Mouse (Mus musculus) embryonic facial prominence, embryonic 10.5 days (tissue): ENCODE results near the gene Krtap2-4. TPM values are rescaled to one million over a fixed set of nuclear protein-coding genes. Genes with fewer than 3 reads are reported as not detected.
"Not testable (repeated sequence)": the region's sequence is repeated elsewhere in the genome, so short reads cannot be mapped to it uniquely, and the experiment has no call there.

Experiments
- DNase-seq: peaks from one replicate; pipeline ENCODE4 v3.0.0-alpha.2; 2017; ENCODE audit warnings: low spot score
- H3K27ac ChIP-seq: fragments of 300-500 bp; sonication (generic); replicated peaks from 2 replicates; pipeline ENCODE4 v1.5.1; 2016; ENCODE audit warnings: mild to moderate bottlenecking
- H3K27me3 ChIP-seq: fragments of 300-500 bp; sonication (generic); replicated peaks from 2 replicates; pipeline ENCODE4 v1.6.1; 2016; ENCODE audit warnings: low read depth, mild to moderate bottlenecking; ENCODE audit not compliant: poor library complexity, severe bottlenecking
- H3K36me3 ChIP-seq: fragments of 300-500 bp; sonication (generic); replicated peaks from 2 replicates; pipeline ENCODE4 v1.6.1; 2016; ENCODE audit warnings: mild to moderate bottlenecking, moderate library complexity
- H3K4me1 ChIP-seq: fragments of 300-500 bp; sonication (generic); 2 replicates; pipeline ENCODE4 v1.6.1; 2016
- H3K4me3 ChIP-seq: fragments of 300-500 bp; sonication (generic); 2 replicates; pipeline ENCODE4 v1.5.1; 2016; ENCODE audit warnings: mild to moderate bottlenecking, moderate library complexity
- H3K9me3 ChIP-seq: fragments of 300-500 bp; sonication (generic); 2 replicates; pipeline ENCODE4 v1.6.1; 2016; ENCODE audit warnings: mild to moderate bottlenecking
- WGBS: fragments of 180-500 bp; shearing (Covaris S2); methylation state at CpG from one replicate; pipeline ENCODE4 v1.1.7; 2016; 5-methylcytosine and 5-hydroxymethylcytosine counted together
- polyA plus RNA-seq: library from polyadenylated mRNA; unstranded; fragments of >200 nt; fragmentation: Nextera tagmentation; extraction: Ambion mirVana; gene quantifications from 2 replicates; pipeline ENCODE4 v1.2.1, GENCODE M21; 2016

Krtap2-4 gene
- polyA plus RNA-seq, result not detected in 2 replicates

- Histone ChIP-seq H3K27me3 (no peaks in the 10 kb centered on the region), H3K4me3 (no peak within 1 kb of the TSS), H3K9me3 (no peaks in the 10 kb centered on the region), H3K36me3 (no peaks in the 10 kb centered on the region), H3K27ac (no peak within 1 kb of the TSS), H3K4me1 (no peaks in the 10 kb centered on the region)
- DNase-seq, result no peak
- 80% methylated on average over 3 of the region's 3 CpGs for WGBS
These were observed at the start of gene Krtap2-4 for GRCm38 (mm10) chr11:99614796-99615363. TSS of gene Krtap2-4 (minus strand) at chr11:99614846.

GRCm38 (mm10) chr11:99662802-99663201, 48.2 kb upstream of the Krtap2-4 start:
- no peak overlapping the region for H3K4me3 ChIP-seq
- H3K36me3 ChIP-seq, result no peaks in the 10 kb centered on the region
- no peaks in the 10 kb centered on the region for H3K9me3 ChIP-seq
- no peaks in the 10 kb centered on the region for H3K27me3 ChIP-seq
- H3K27ac ChIP-seq, result no peak overlapping the region
- 89% methylated on average over 10 of the region's 10 CpGs for WGBS
- DNase-seq, result no peak
- no peaks in the 10 kb centered on the region for H3K4me1 ChIP-seq

- Histone ChIP-seq H3K9me3 (no peaks in the 10 kb centered on the region), H3K27me3 (no peaks in the 10 kb centered on the region), H3K4me3 (no peak overlapping the region), H3K36me3 (no peaks in the 10 kb centered on the region), H3K4me1 (no peaks in the 10 kb centered on the region), H3K27ac (no peak overlapping the region)
- DNase-seq, result no peak
- WGBS, result 86% methylated on average over 4 of the region's 4 CpGs
These were observed 44.6 kb upstream of the Krtap2-4 start for GRCm38 (mm10) chr11:99659256-99659655.

GRCm38 (mm10) chr11:99658467-99659010, 43.9 kb upstream of the Krtap2-4 start, which contains the start of gene Gm11563:
TSS of gene Gm11563 (minus strand) at chr11:99658960.
- H3K27ac ChIP-seq, H3K9me3 ChIP-seq, H3K27me3 ChIP-seq, DNase-seq, H3K4me1 ChIP-seq, H3K36me3 ChIP-seq, H3K4me3 ChIP-seq: not testable (repeated sequence)
- 60% methylated on average over 10 of the region's 10 CpGs for WGBS

- no peak for DNase-seq
- Histone ChIP-seq H3K27me3 (no peaks in the 10 kb centered on the region), H3K4me3 (no peak overlapping the region), H3K4me1 (no peaks in the 10 kb centered on the region), H3K9me3 (no peaks in the 10 kb centered on the region), H3K36me3 (no peaks in the 10 kb centered on the region), H3K27ac (no peak overlapping the region)
- WGBS, result 54% methylated on average over 5 of the region's 5 CpGs
These were observed 42.4 kb upstream of the Krtap2-4 start for GRCm38 (mm10) chr11:99657051-99657450.

DNA sequence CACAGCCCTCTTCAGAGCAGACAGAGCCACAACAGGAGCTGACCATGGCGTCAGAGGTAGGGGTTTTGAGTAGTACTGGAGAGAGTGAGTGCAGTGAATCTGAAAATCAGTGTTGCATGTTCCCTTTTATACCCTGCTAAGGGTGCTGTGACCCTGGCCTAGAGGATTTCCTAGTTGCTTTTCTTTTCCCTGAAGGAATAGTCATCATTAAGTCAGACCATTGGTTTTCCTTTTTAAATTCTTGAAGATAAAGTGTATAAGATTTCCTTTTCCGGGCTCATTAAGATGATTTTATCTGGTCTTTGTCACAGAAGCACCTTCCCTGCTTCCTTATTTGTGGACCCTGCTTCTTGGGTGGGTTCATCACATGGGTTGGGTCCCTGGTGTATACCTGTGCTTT, 35.5 kb upstream of the Krtap2-4 start, which contains the start of gene Gm11555:
Gene Gm11555 (minus strand): TSS at position 101 of the 400 bp plus-strand sequence.
- Histone ChIP-seq H3K4me3 (no peak within 1 kb of the TSS), H3K9me3 (no peaks in the 10 kb centered on the region), H3K36me3 (no peaks in the 10 kb centered on the region), H3K4me1 (no peaks in the 10 kb centered on the region), H3K27ac (no peak within 1 kb of the TSS), H3K27me3 (no peaks in the 10 kb centered on the region)
- 82% methylated on average over 2 of the region's 2 CpGs for WGBS
- DNase-seq, result no peak

- Histone ChIP-seq H3K27me3 (no peaks in the 10 kb centered on the region; the same call in 1 of the 2 replicates), H3K9me3 (no peaks in the 10 kb centered on the region), H3K36me3 (no peaks in the 10 kb centered on the region), H3K27ac (no peak overlapping the region), H3K4me3 (no peak overlapping the region), H3K4me1 (no peaks in the 10 kb centered on the region)
- 82% methylated on average over 15 of the region's 15 CpGs for WGBS
- DNase-seq, result no peak
These were observed 31.8 kb upstream of the Krtap2-4 start for GRCm38 (mm10) chr11:99646444-99646843.

DNA sequence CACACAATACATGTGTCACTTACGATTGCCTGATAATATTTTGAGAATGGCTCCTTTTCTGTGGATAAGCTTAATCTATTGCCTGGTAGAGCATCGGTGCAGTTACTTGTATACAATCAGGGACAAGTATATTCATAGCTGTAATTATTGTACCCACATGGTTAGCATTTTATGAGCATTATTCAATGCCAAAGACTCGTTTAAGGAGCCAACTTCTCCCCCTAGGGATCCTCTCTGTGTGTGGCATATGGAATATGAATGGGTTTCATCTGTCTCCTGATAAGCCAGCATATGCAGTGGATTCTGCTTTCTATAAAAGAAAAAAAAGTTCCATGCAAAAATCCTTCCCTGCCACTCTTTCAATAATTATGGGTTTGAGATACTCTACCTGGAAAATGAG, 29.7 kb upstream of the Krtap2-4 start:
- Histone ChIP-seq H3K27me3 (no peaks in the 10 kb centered on the region; the same call in 1 of the 2 replicates), H3K4me3 (no peak overlapping the region), H3K9me3 (no peaks in the 10 kb centered on the region), H3K36me3 (no peaks in the 10 kb centered on the region), H3K27ac (no peak overlapping the region), H3K4me1 (no peaks in the 10 kb centered on the region)
- 85% methylated on average over 3 of the region's 3 CpGs for WGBS
- no peak for DNase-seq

DNA sequence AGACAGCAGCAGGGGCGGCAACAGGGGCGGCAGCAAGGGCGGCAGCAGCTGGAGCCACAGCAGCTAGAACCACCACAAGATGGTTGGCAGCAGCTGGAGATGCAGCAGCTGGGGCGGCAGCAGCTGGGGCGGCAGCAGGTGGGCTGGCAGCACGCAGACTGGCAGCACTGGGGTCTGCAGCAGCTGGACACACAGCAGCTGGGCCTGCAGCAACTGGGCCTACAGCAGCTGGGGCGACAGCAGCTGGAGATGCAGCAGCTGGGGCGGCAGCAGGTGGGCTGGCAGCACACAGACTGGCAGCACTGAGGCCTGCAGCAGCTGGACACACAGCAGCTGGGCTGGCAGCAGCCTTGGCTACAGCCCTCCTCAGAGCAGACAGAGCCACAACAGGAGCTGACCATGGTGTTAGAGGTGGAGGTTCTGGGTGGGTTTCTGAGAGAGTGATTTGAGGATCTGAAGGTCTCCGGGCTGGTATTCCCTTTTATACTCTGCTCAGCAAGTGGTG, 29.0 kb upstream of the Krtap2-4 start, which contains the start of gene Krtap4-7:
Gene Krtap4-7 (minus strand): TSS at position 455 of the 505 bp plus-strand sequence.
- H3K36me3 ChIP-seq, H3K4me1 ChIP-seq, H3K4me3 ChIP-seq, H3K9me3 ChIP-seq, DNase-seq, H3K27me3 ChIP-seq, H3K27ac ChIP-seq: not testable (repeated sequence)
- WGBS, result 86% methylated on average over 9 of the region's 9 CpGs

GRCm38 (mm10) chr11:99640926-99641325, 26.3 kb upstream of the Krtap2-4 start:
- 42% methylated on average over 1 of the region's 1 CpGs for WGBS
- Histone ChIP-seq H3K36me3 (no peaks in the 10 kb centered on the region), H3K4me1 (no peaks in the 10 kb centered on the region), H3K4me3 (no peak overlapping the region), H3K27ac (no peak overlapping the region), H3K27me3 (no peaks in the 10 kb centered on the region; the same call in 1 of the 2 replicates), H3K9me3 (no peaks in the 10 kb centered on the region)
- no peak for DNase-seq

- no peaks in the 10 kb centered on the region for H3K9me3 ChIP-seq
- H3K4me1 ChIP-seq, result no peaks in the 10 kb centered on the region
- H3K4me3 ChIP-seq, result no peak overlapping the region
- WGBS, result 80% methylated on average over 1 of the region's 1 CpGs
- no peak overlapping the region for H3K27ac ChIP-seq
- DNase-seq, result no peak
- H3K36me3 ChIP-seq, result no peaks in the 10 kb centered on the region
- H3K27me3 ChIP-seq, result no peaks in the 10 kb centered on the region; the same call in 1 of the 2 replicates
These were observed 22.4 kb upstream of the Krtap2-4 start for GRCm38 (mm10) chr11:99637086-99637485.

DNA sequence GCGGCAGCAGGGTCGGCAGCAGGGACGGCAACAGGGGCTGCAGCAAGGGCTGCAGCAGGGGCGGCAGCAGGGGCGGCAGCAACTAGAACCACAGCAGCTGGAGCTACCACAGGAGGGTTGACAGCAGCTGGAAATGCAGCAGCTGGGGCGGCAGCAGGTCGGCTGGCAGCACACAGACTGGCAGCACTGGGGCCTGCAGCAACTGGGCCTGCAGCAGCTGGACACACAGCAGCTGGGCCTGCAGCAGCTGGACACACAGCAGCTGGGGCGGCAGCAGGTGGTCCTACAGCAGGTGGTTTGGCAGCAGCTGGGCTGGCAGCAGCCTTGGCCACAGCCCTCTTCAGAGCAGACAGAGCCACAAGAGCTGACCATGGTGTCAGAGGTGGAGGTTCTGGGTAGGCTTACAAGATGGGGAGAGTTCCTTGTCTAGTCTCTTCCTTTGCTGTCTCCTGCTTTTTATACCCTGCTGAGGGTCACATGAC, 20.0 kb upstream of the Krtap2-4 start, which contains the start of gene Krtap4-2:
Gene Krtap4-2 (minus strand): TSS at position 432 of the 482 bp plus-strand sequence.
- H3K27me3 ChIP-seq, result no peaks in the 10 kb centered on the region; the same call in 1 of the 2 replicates
- H3K27ac ChIP-seq, result no peak within 1 kb of the TSS
- H3K9me3 ChIP-seq, result no peaks in the 10 kb centered on the region
- no peak for DNase-seq
- 36% methylated on average over 8 of the region's 8 CpGs for WGBS
- no peaks in the 10 kb centered on the region for H3K4me1 ChIP-seq
- H3K36me3 ChIP-seq, result no peaks in the 10 kb centered on the region
- no peak within 1 kb of the TSS for H3K4me3 ChIP-seq

DNA sequence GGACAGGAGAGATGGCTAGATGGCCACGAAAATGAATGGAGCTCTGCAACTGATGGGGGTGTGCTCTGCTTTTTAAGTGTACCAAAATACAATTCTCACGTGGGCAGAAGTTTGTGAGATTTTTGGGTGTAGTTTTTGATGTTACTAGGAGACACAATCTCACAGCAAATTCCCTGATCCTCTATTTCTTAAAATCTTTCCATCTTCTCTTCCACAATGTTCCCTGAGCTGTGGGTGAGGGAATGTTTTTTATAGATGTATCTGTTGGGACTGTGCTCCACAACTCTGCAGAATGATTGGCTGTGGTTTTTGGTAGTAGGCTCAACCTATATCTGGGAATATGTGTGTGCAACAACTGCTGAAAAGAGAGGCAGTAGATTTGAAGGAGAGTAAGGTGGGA, 18.6 kb upstream of the Krtap2-4 start:
- no peak for DNase-seq
- H3K9me3 ChIP-seq, result no peaks in the 10 kb centered on the region
- no peak overlapping the region for H3K4me3 ChIP-seq
- no peak overlapping the region for H3K27ac ChIP-seq
- 75% methylated on average over 2 of the region's 2 CpGs for WGBS
- H3K36me3 ChIP-seq, result no peaks in the 10 kb centered on the region
- no peaks in the 10 kb centered on the region for H3K4me1 ChIP-seq
- H3K27me3 ChIP-seq, result no peaks in the 10 kb centered on the region; the same call in 1 of the 2 replicates
